Mouse (Mus musculus) C2C12 (cell line): ENCODE results near the gene Nuak1.

Experiments used
- CEBPB ChIP-seq: IDR thresholded peaks from one replicate; pipeline ENCODE4 v1.6.1; 2011; ENCODE audit warnings: low read depth, mild to moderate bottlenecking, control low read depth, moderate library complexity
- CTCF ChIP-seq: IDR thresholded peaks from one replicate; pipeline ENCODE4 v1.5.1; 2011; ENCODE audit not compliant: control insufficient read depth, insufficient read depth, insufficient read length
- FOSL1 ChIP-seq: IDR thresholded peaks from one replicate; pipeline ENCODE4 v1.8.0; 2011; ENCODE audit warnings: mild to moderate bottlenecking, low read length; ENCODE audit not compliant: poor library complexity, insufficient read depth, severe bottlenecking
- MYOD1 ChIP-seq: IDR thresholded peaks from one replicate; pipeline ENCODE4 v1.6.1; 2011; ENCODE audit warnings: low read depth; ENCODE audit not compliant: control insufficient read depth, insufficient read length
- USF1 ChIP-seq: IDR thresholded peaks from one replicate; pipeline ENCODE4 v1.6.1; 2011; ENCODE audit warnings: low read depth, mild to moderate bottlenecking, control low read depth, moderate library complexity

DNA sequence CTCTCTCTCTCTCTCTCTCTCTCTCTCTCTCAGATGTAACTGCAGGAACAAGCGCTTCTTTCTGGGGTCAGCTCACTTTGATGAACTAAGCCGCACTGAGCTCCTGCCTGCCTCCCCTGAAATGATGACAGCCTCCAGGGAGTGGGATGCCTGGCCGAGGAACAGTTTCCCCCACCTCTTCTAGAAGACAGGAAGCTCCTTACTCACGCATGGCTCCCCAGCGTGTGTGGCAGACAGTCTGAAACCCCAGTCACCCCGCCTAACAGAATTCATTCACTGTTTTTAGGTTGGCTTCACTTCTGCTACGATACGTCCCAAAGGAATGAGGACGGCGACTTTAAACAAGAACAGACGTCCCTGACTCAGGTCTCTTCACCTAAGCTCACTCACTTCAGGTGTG is 4.5 kb downstream of the Nuak1 start:
- no peak for TF ChIP-seq CTCF
- no peak for TF ChIP-seq MYOD1
- no peak for TF ChIP-seq USF1
- no peak for TF ChIP-seq CEBPB
- no peak for TF ChIP-seq FOSL1
